Mouse (Mus musculus) retina, adult 2 months (tissue): Measurements from ENCODE around the gene Gm8281.
"Not testable (repeated sequence)": the region's sequence is repeated elsewhere in the genome, so short reads cannot be mapped to it uniquely, and the experiment has no call there.

ENCODE experiments used
- DNase-seq: peaks from one replicate; pipeline ENCODE4 v3.0.0-alpha.2; 2012; ENCODE audit warnings: low read depth, low spot score

Gene Gm8281

GRCm38 (mm10) chr14:5070611-5071490 is at the start of gene Gm8281:
Gene Gm8281 (plus strand): TSS chr14:5071040.
- not testable (repeated sequence) for DNase-seq

GRCm38 (mm10) chr14:5050329-5050728 is 20.5 kb upstream of the Gm8281 start, which contains the start of gene 4930555G01Rik:
Gene 4930555G01Rik (plus strand): TSS chr14:5050629.
- not testable (repeated sequence) for DNase-seq

DNA sequence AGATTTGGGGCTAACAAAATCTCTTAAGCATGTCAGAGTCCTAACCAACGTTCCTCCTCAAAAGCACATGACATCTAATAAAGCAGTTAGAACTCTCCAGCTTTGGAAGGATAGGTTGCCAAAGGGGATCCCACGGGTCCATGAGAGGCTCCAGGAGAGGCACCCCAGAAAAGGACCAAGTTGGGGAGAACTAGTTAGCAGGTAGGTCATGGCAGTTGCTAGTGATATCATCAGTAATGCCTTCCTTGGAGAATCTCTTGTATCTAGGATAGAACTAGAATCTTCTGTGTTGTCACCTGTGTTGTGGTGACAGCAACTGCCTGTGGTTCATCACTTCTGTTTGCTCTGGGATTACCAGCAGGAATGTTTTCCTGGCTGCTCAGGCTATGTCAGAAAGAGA is 60.4 kb downstream of the Gm8281 start, which contains the start of gene Gm8279:
TSS of gene Gm8279 (plus strand) at position 301 of the 400 bp plus-strand sequence.
- DNase-seq, result not testable (repeated sequence)
